In genomic region chr7:101938348-101938747, GRCm38 (mm10) we compare ENCODE assay signal across 12 mouse cellular contexts. TPM values are rescaled to one million over a fixed set of nuclear protein-coding genes. Genes with fewer than 3 reads are reported as not detected.
"Had no signal": no experiment of that assay in that cellular context is flagged by ENCODE, and none has a peak within 500 bp of the region (broad histone marks: within the 10 kb centered on the region; RNA-seq: fewer than 3 reads in every experiment).

No protein-coding gene starts in this region.

- H3K27ac ChIP-seq: limb, embryonic 15.5 days; liver, embryonic 12.5 days; macrophage; midbrain, embryonic 12.5 days; stomach, postnatal 0 days had no signal

- DNase-seq: kidney, postnatal 14 days; lung, embryonic 14.5 days; lung, postnatal 10 days; right cerebral cortex, postnatal 14 days had no signal

- H3K4me3 ChIP-seq: limb, embryonic 15.5 days; liver, embryonic 12.5 days; megakaryocyte, embryonic 14.5 days; midbrain, embryonic 12.5 days had no signal

- H3K27me3 ChIP-seq: limb, embryonic 15.5 days; liver, embryonic 12.5 days; megakaryocyte, embryonic 14.5 days; midbrain, embryonic 12.5 days had no signal

- H3K36me3 ChIP-seq: limb, embryonic 15.5 days had no signal

RNA-seq across cellular contexts. Expression of gene Tomt, which starts 32.2 kb away (rescaled TPM):
- total RNA-seq: layer of hippocampus, postnatal 36 days; midbrain, postnatal 0 days had no signal
- polyA plus RNA-seq: stomach, postnatal 0 days had no signal
